In genomic region chr17:83382752-83383151, GRCm38 (mm10) we compare ENCODE assay signal across 22 mouse cellular contexts. TPM values are rescaled to one million over a fixed set of nuclear protein-coding genes. Genes with fewer than 3 reads are reported as not detected.
DNase-seq lines count a peak whose midpoint lies in the region; ATAC-seq lines count a peak whose summit lies in the region.
"Had no signal": no experiment of that assay in that cellular context is flagged by ENCODE, and none has a peak within 500 bp of the region (broad histone marks: within the 10 kb centered on the region; RNA-seq: fewer than 3 reads in every experiment).

No protein-coding gene starts in this region.

- peak; percentile 54; the same call in 1 of the 2 replicates for ATAC-seq in intestine, embryonic 15.5 days
- ATAC-seq in intestine, embryonic 16.5 days, result peak; percentile 64
- no peak for ATAC-seq in midbrain, embryonic 13.5 days
- no peak for ATAC-seq in inflammation-experienced regulatory T-cells, adult 6 months
- ATAC-seq: forebrain, embryonic 14.5 days had no signal

- H3K4me2 ChIP-seq in intestine, embryonic 15.5 days (replicated peaks), result no peak overlapping the region
- H3K4me2 ChIP-seq in intestine, embryonic 16.5 days (ENCODE audit: low read depth, low read length), result no peak overlapping the region
- H3K4me2 ChIP-seq in midbrain, embryonic 13.5 days (replicated peaks), result no peak overlapping the region
- H3K4me2 ChIP-seq: embryonic facial prominence, embryonic 13.5 days; embryonic facial prominence, embryonic 15.5 days; forebrain, embryonic 12.5 days had no signal

- H3K27me3 ChIP-seq in intestine, embryonic 15.5 days (replicated peaks), result no peaks in the 10 kb centered on the region
- H3K27me3 ChIP-seq in intestine, embryonic 16.5 days (replicated peaks; ENCODE audit: control insufficient read depth, insufficient read depth, low read length), result no peaks in the 10 kb centered on the region
- H3K27me3 ChIP-seq in midbrain, embryonic 13.5 days, result no peaks in the 10 kb centered on the region
- H3K27me3 ChIP-seq: embryonic facial prominence, embryonic 13.5 days; embryonic facial prominence, embryonic 15.5 days; forebrain, embryonic 12.5 days had no signal

- DNase-seq in large intestine, adult 2 months (ENCODE audit: low read depth, low spot score), result peak; percentile 53
- no peak for DNase-seq in urinary bladder, postnatal 36 days (ENCODE audit: low spot score in 2 of 2)
- DNase-seq: adrenal gland, adult 2 months; adrenal gland, postnatal 10 days; adrenal gland, postnatal 25 days; cerebellum, adult 11 months; cerebellum, adult 18-20 months; cerebellum, adult 8-10 months; cerebellum, adult 9-11 months; cerebellum, postnatal 14 days; cerebellum, postnatal 36 days; embryo, embryonic 11 days had no signal

- H3K36me3 ChIP-seq in intestine, embryonic 15.5 days, result no peaks in the 10 kb centered on the region
- no peaks in the 10 kb centered on the region for H3K36me3 ChIP-seq in intestine, embryonic 16.5 days (ENCODE audit: control insufficient read depth, insufficient read depth, low read length)
- H3K36me3 ChIP-seq in midbrain, embryonic 13.5 days, result no peaks in the 10 kb centered on the region
- H3K36me3 ChIP-seq: embryonic facial prominence, embryonic 15.5 days; forebrain, embryonic 10.5 days; forebrain, embryonic 12.5 days had no signal

- H3K4me3 ChIP-seq in intestine, embryonic 15.5 days (replicated peaks), result no peak overlapping the region
- H3K4me3 ChIP-seq in intestine, embryonic 16.5 days (ENCODE audit: low read length), result no peak overlapping the region
- no peak overlapping the region for H3K4me3 ChIP-seq in midbrain, embryonic 13.5 days (replicated peaks)
- H3K4me3 ChIP-seq: embryonic facial prominence, embryonic 13.5 days; embryonic facial prominence, embryonic 15.5 days; erythroblast, embryonic 14.5 days; forebrain, embryonic 10.5 days; forebrain, embryonic 12.5 days had no signal

- H3K9me3 ChIP-seq in intestine, embryonic 15.5 days, result no peaks in the 10 kb centered on the region
- no peaks in the 10 kb centered on the region for H3K9me3 ChIP-seq in intestine, embryonic 16.5 days (ENCODE audit: control insufficient read depth, low read length)
- no peaks in the 10 kb centered on the region for H3K9me3 ChIP-seq in midbrain, embryonic 13.5 days
- H3K9me3 ChIP-seq: embryonic facial prominence, embryonic 13.5 days; embryonic facial prominence, embryonic 15.5 days; forebrain, embryonic 10.5 days; forebrain, embryonic 12.5 days had no signal

- no peak overlapping the region for H3K27ac ChIP-seq in intestine, embryonic 15.5 days
- no peak overlapping the region for H3K27ac ChIP-seq in intestine, embryonic 16.5 days (ENCODE audit: low read length)
- H3K27ac ChIP-seq in midbrain, embryonic 13.5 days, result no peak overlapping the region
- H3K27ac ChIP-seq: embryonic facial prominence, embryonic 13.5 days; embryonic facial prominence, embryonic 15.5 days; forebrain, embryonic 10.5 days; forebrain, embryonic 12.5 days had no signal

- no peak overlapping the region for H3K9ac ChIP-seq in intestine, embryonic 15.5 days
- H3K9ac ChIP-seq in intestine, embryonic 16.5 days (ENCODE audit: low read depth, low read length), result no peak overlapping the region
- H3K9ac ChIP-seq in midbrain, embryonic 13.5 days (replicated peaks), result no peak overlapping the region
- H3K9ac ChIP-seq: embryonic facial prominence, embryonic 13.5 days; embryonic facial prominence, embryonic 15.5 days; forebrain, embryonic 12.5 days had no signal

- 83% methylated on average over 5 of the region's 5 CpGs for WGBS in intestine, embryonic 15.5 days
- WGBS in intestine, embryonic 16.5 days, result 75% methylated on average over 5 of the region's 5 CpGs
- 55% methylated on average over 5 of the region's 5 CpGs for WGBS in large intestine, adult 2 months
- 90% methylated on average over 5 of the region's 5 CpGs for WGBS in midbrain, embryonic 13.5 days

- peaks cover 13% of the 10 kb centered on the region for H3K4me1 ChIP-seq in intestine, embryonic 15.5 days (replicated peaks)
- peaks cover 19% of the 10 kb centered on the region for H3K4me1 ChIP-seq in intestine, embryonic 16.5 days (ENCODE audit: control insufficient read depth, insufficient read depth, low read length)
- peaks cover 11% of the 10 kb centered on the region for H3K4me1 ChIP-seq in midbrain, embryonic 13.5 days (replicated peaks)

RNA-seq across cellular contexts. Expression of gene Eml4, which starts 32.0 kb away (rescaled TPM):
- polyA plus RNA-seq in intestine, embryonic 15.5 days (2015; fragmentation: Nextera tagmentation; extraction: Ambion mirVana), result 34.5 and 37.0 TPM in 2 replicates
- polyA plus RNA-seq in intestine, embryonic 16.5 days (2015; fragmentation: Nextera tagmentation; extraction: Ambion mirVana), result 26.3 and 28.8 TPM in 2 replicates
- 16.8 and 20.6 TPM in 2 replicates for polyA plus RNA-seq in large intestine, adult 2 months (2012; rRNA removed)
- polyA plus RNA-seq in midbrain, embryonic 13.5 days (2015; fragmentation: Nextera tagmentation; extraction: Ambion mirVana), result 29.2 and 35.1 TPM in 2 replicates
- 10 to 100 TPM; 13.1 to 20.9 (median 19.4) TPM for polyA plus RNA-seq in inflammation-experienced regulatory T-cells, adult 6 months (2017; shearing (Covaris generic))

Comparison
In these comparisons a context has a peak if more than half of its experiments do, and no peak if none do; other contexts are left out.
1. ATAC-seq: peak in intestine, embryonic 15.5 days (single experiment) and intestine, embryonic 16.5 days (single experiment); none in midbrain, embryonic 13.5 days (single experiment) and inflammation-experienced regulatory T-cells, adult 6 months (single experiment).